Mouse (Mus musculus): ENCODE data around the gene Slx4ip.

DNA sequence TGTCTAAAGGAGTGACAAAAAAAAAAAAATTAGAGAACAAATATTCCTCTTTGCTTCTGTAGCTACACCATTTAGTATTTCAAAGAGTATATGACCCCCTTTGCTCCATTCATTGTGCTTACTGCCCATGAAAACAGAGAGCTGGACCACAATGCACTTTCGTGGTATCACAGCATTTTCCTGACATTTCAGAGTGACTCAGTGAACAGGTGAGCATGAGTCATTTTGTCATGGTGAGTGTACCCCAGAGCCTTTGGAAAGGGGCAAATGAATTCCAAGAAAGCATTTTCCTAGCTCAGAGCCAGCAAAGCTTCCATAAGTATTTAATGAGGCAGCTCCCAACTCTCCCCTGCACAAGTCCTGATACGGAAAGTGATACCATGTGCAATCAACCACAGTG is 153.1 kb downstream of the Slx4ip start:
- no peak for TF ChIP-seq POLR2A (IDR thresholded peaks at IDR 0.05; ENCODE audit: control insufficient read depth, low read depth, low read length)
- no peak for TF ChIP-seq CTCF (IDR thresholded peaks at IDR 0.05; ENCODE audit: control insufficient read depth, insufficient read depth, insufficient replicate concordance, low read depth, low read length)

All from testis, adult 2 months (tissue).